Mouse (Mus musculus) liver, embryonic 16.5 days (tissue): ENCODE results near the gene Hectd1. TPM values are rescaled to one million over a fixed set of nuclear protein-coding genes. Genes with fewer than 3 reads are reported as not detected.

ENCODE experiments used
- polyA plus RNA-seq: library from polyadenylated mRNA; unstranded; fragments of >200 nt; fragmentation: Nextera tagmentation; extraction: Ambion mirVana; gene quantifications from 2 replicates; pipeline ENCODE4 v1.2.1, GENCODE M21; 2015

Hectd1 gene
- polyA plus RNA-seq, 1 experiment from 2014 or later, result 24.6 TPM

Other genes starting within 250 kb of the Hectd1 start
- 0.06 and 0.11 TPM in 2 replicates for gene Coch, start 236.2 kb downstream of the Hectd1 start, polyA plus RNA-seq
- gene Ap4s1, start 138.5 kb downstream of the Hectd1 start, polyA plus RNA-seq, result 10.7 and 11.1 TPM in 2 replicates
- 11.3 and 11.8 TPM in 2 replicates for gene Strn3, start 137.6 kb downstream of the Hectd1 start, polyA plus RNA-seq
- 5.0 and 5.2 TPM in 2 replicates for gene Heatr5a, start 141.8 kb upstream of the Hectd1 start, polyA plus RNA-seq
- 10.4 and 12.8 TPM in 2 replicates for gene Dtd2, start 177.0 kb upstream of the Hectd1 start, polyA plus RNA-seq
- not detected in 2 replicates for gene Gpr33, start 198.5 kb upstream of the Hectd1 start, polyA plus RNA-seq